Mouse (Mus musculus) kidney, embryonic 16.5 days (tissue): Measurements from ENCODE around the gene Taok1. TPM values are rescaled to one million over a fixed set of nuclear protein-coding genes. Genes with fewer than 3 reads are reported as not detected.

Experiments used
- ATAC-seq: fragments of 200-750 bp; cut with Nextera tagmentation; 2 replicates; pipeline ENCODE4 v1.8.0; 2017; ENCODE audit warnings: moderate TSS enrichment; ENCODE audit not compliant: low FRiP score, low TSS enrichment
- H3K27ac ChIP-seq: fragments of 300-500 bp; sonication (generic); 2 replicates; pipeline ENCODE4 v1.5.1; 2014; ENCODE audit warnings: low read length
- H3K27me3 ChIP-seq: fragments of 300-500 bp; sonication (generic); 2 replicates; pipeline ENCODE4 v1.6.1; 2014; ENCODE audit warnings: low read length, control low read depth, mixed read lengths; ENCODE audit not compliant: insufficient read depth
- H3K36me3 ChIP-seq: fragments of 300-500 bp; sonication (generic); 2 replicates; pipeline ENCODE4 v1.6.1; 2014; ENCODE audit warnings: low read length, control low read depth, mixed read lengths; ENCODE audit not compliant: insufficient read depth
- H3K4me1 ChIP-seq: fragments of 300-500 bp; sonication (generic); 2 replicates; pipeline ENCODE4 v1.6.1; 2014; ENCODE audit warnings: low read length, control low read depth, mixed read lengths; ENCODE audit not compliant: insufficient read depth
- H3K4me2 ChIP-seq: fragments of 300-500 bp; sonication (generic); replicated peaks from 2 replicates; pipeline ENCODE4 v1.6.1; 2014; ENCODE audit warnings: low read depth, low read length
- H3K4me3 ChIP-seq: fragments of 300-500 bp; sonication (generic); 2 replicates; pipeline ENCODE4 v1.5.1; 2014; ENCODE audit warnings: mild to moderate bottlenecking, low read length
- H3K9ac ChIP-seq: fragments of 300-500 bp; sonication (generic); replicated peaks from 2 replicates; pipeline ENCODE4 v1.6.1; 2014; ENCODE audit warnings: low read length
- H3K9me3 ChIP-seq: fragments of 300-500 bp; sonication (generic); 2 replicates; pipeline ENCODE4 v1.6.1; 2016; ENCODE audit warnings: low read length, control low read depth
- WGBS: fragments of 180-500 bp; shearing (Covaris S2); extraction: QIAGEN DNeasy Blood & Tissue Kit; methylation state at CpG from one replicate; pipeline ENCODE4 v1.1.7; 2014; 5-methylcytosine and 5-hydroxymethylcytosine counted together
- polyA plus RNA-seq: library from polyadenylated mRNA; unstranded; fragments of >200 nt; fragmentation: Nextera tagmentation; extraction: Ambion mirVana; gene quantifications from 2 replicates; pipeline ENCODE4 v1.2.1, GENCODE M21; 2015

Taok1 gene
- polyA plus RNA-seq, 1 experiment from 2014 or later, result 12.8 TPM

DNA sequence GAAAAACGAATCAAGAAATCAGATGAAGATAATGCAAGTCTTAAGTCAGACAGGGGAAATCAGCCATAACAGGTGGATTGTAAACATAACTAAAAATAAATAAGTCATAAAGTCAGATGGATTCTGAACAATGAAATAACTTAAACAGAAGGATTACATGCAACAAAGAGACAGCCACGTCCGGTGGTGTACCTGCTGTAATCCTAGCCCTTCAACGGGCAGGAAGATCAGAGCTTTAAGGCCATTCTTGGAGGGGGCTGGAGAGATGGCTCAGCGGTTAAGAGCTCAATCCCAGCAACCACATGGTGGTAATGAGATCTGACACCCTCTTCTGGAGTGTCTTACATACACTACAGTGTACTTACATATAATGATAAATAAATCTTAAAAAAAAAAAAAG is 96.3 kb downstream of the Taok1 start:
- no peaks in the 10 kb centered on the region for H3K9me3 ChIP-seq
- no peak overlapping the region for H3K4me2 ChIP-seq
- no peak overlapping the region for H3K4me3 ChIP-seq
- peaks cover 9% of the 10 kb centered on the region; the same call in 1 of the 2 replicates for H3K36me3 ChIP-seq
- WGBS, result 61% methylated on average over 5 of the region's 5 CpGs
- peaks cover 15% of the 10 kb centered on the region; the same call in 1 of the 2 replicates for H3K27me3 ChIP-seq
- H3K27ac ChIP-seq, result no peak overlapping the region
- no peak overlapping the region for H3K9ac ChIP-seq
- peaks cover 51% of the 10 kb centered on the region for H3K4me1 ChIP-seq
- ATAC-seq, result no peak

- peak overlapping the region; percentile 45 for H3K4me3 ChIP-seq
- no peaks in the 10 kb centered on the region for H3K27me3 ChIP-seq
- H3K9me3 ChIP-seq, result no peaks in the 10 kb centered on the region
- WGBS, result 15% methylated on average over 49 of the region's 49 CpGs
- peaks cover 24% of the 10 kb centered on the region for H3K4me1 ChIP-seq
- peak; percentile 60 for ATAC-seq
- peak overlapping the region; percentile 67 for H3K9ac ChIP-seq
- peaks cover 36% of the 10 kb centered on the region for H3K36me3 ChIP-seq
- peak overlapping the region; percentile 44; the same call in 1 of the 2 replicates for H3K27ac ChIP-seq
- H3K4me2 ChIP-seq, result peak overlapping the region; percentile 84
Measured at GRCm38 (mm10) chr11:77508068-77509021, 99.3 kb downstream of the Taok1 start.

DNA sequence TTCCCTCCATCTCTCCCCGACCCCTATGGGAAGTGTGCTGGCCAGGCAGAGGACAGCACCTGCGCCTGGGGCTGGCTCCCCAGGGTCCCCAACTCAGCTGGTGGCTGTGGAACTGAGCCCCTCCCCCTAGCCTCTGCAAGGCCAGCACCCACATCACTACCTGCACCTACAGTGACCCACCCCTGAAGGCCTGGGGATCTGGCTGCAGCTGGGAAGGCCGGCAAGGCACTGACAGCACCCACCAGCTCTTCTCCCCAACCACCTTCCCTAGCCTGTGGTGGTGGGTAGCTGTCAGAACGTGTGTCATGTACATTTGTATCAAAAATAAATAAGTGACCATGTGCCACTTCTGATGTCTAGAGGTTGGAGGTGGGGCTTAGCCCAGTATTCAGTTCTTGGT is 100.2 kb downstream of the Taok1 start:
- Histone ChIP-seq H3K4me1 (peaks cover 22% of the 10 kb centered on the region), H3K9ac (no peak overlapping the region), H3K36me3 (peaks cover 44% of the 10 kb centered on the region), H3K27me3 (no peaks in the 10 kb centered on the region), H3K4me3 (no peak overlapping the region), H3K27ac (no peak overlapping the region), H3K9me3 (no peaks in the 10 kb centered on the region), H3K4me2 (no peak overlapping the region)
- WGBS, result 76% methylated on average over 4 of the region's 4 CpGs
- no peak for ATAC-seq

DNA sequence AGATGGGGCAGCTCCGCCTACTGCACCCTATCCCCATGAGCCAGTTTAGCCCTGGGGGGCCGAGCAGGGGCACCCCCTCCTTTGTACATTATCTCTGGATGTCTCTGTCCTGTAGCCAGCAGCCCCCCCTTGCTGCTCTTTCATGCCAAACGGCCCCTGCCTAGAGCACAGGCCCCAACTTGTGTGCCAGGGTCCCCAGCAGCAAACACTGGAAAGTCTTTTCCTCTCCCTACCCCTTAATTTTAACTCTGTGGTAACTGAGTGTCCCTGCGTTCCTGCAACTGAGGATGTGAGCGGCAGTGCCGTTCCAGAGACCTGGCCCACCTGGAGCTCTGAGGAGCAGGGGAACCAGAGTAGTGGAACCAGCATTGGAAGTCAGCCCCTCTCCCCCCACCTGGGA is 100.7 kb downstream of the Taok1 start:
- no peak for ATAC-seq
- Histone ChIP-seq H3K4me3 (no peak overlapping the region), H3K27ac (no peak overlapping the region), H3K4me2 (no peak overlapping the region), H3K27me3 (no peaks in the 10 kb centered on the region), H3K4me1 (peaks cover 18% of the 10 kb centered on the region), H3K36me3 (peaks cover 45% of the 10 kb centered on the region), H3K9me3 (no peaks in the 10 kb centered on the region), H3K9ac (no peak overlapping the region)
- 84% methylated on average over 6 of the region's 6 CpGs for WGBS

DNA sequence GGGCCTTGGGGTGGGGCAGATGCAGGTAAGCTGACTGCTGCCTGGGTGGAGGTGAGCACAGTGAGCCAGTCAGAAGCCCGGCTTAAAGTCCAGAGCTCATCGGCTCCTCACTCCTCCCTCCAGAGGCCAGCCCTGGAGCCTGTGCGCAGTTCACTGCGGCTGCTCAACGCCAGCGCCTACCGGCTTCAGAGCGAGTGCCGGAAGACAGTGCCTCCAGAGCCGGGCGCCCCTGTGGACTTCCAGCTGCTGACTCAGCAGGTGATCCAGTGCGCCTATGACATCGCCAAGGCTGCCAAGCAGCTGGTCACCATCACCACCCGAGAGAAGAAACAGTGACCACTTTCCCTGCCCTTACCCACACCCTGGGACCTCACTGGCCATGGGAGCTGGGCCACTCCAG is 101.3 kb downstream of the Taok1 start:
- Histone ChIP-seq H3K36me3 (peaks cover 47% of the 10 kb centered on the region), H3K4me2 (no peak overlapping the region), H3K9me3 (no peaks in the 10 kb centered on the region), H3K4me3 (no peak overlapping the region), H3K4me1 (peaks cover 15% of the 10 kb centered on the region), H3K27ac (no peak overlapping the region), H3K9ac (no peak overlapping the region), H3K27me3 (no peaks in the 10 kb centered on the region)
- no peak for ATAC-seq
- 86% methylated on average over 14 of the region's 14 CpGs for WGBS

- no peak overlapping the region for H3K4me3 ChIP-seq
- peaks cover 55% of the 10 kb centered on the region for H3K36me3 ChIP-seq
- no peaks in the 10 kb centered on the region for H3K27me3 ChIP-seq
- no peak for ATAC-seq
- no peaks in the 10 kb centered on the region for H3K9me3 ChIP-seq
- peaks cover 22% of the 10 kb centered on the region for H3K4me1 ChIP-seq
- WGBS, result 87% methylated on average over 22 of the region's 22 CpGs
- H3K9ac ChIP-seq, result no peak overlapping the region
- H3K27ac ChIP-seq, result no peak overlapping the region
- no peak overlapping the region for H3K4me2 ChIP-seq
Measured at GRCm38 (mm10) chr11:77505291-77505980, 102.2 kb downstream of the Taok1 start.

DNA sequence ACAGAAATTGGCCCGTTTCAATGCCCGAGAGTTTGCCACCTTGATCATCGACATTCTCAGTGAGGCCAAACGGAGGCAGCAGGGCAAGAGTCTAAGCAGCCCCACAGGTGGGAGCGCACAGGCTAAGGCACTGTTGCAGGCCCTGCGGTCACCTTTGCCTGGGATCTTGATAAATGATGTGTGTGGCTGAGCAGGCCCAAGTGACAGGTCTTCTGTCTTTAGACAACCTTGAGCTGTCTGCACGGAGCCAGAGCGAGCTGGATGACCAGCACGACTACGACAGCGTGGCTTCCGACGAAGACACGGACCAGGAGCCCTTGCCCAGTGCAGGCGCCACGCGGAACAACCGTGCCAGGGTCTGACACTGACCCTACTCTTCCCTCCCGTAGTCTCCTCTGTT is 103.2 kb downstream of the Taok1 start:
- no peak for ATAC-seq
- H3K4me1 ChIP-seq, result peaks cover 16% of the 10 kb centered on the region

DNA sequence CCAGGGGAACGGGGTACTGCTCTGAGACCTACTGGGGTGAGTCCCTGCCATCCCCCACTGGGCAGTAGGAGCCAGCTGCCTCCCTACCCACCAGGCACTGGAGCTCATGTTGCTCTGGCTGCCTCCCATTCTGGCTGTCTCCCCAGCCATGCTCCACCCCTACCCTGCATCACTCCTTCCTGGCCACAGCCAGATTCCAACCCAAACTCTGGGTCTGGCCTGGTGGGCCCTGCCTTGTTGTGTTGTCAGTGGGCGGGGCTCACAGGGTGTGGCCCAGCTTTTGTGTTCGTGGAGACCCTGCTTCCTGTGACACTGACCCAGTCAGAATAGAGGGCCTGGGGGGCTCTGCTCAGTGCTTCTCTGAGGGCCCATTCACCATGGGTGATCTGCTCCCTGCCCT is 104.1 kb downstream of the Taok1 start:
- H3K36me3 ChIP-seq, result peaks cover 69% of the 10 kb centered on the region
- H3K4me1 ChIP-seq, result peaks cover 11% of the 10 kb centered on the region
- no peak overlapping the region for H3K4me3 ChIP-seq
- no peak overlapping the region for H3K4me2 ChIP-seq
- H3K27me3 ChIP-seq, result no peaks in the 10 kb centered on the region
- no peak overlapping the region for H3K27ac ChIP-seq
- no peaks in the 10 kb centered on the region for H3K9me3 ChIP-seq
- no peak overlapping the region for H3K9ac ChIP-seq
- 68% methylated on average over 3 of the region's 3 CpGs for WGBS
- no peak for ATAC-seq

More for the DNA sequence above, 103.2 kb downstream of the Taok1 start:
- Histone ChIP-seq H3K27me3 (no peaks in the 10 kb centered on the region), H3K9ac (no peak overlapping the region), H3K27ac (no peak overlapping the region), H3K4me3 (no peak overlapping the region), H3K36me3 (peaks cover 66% of the 10 kb centered on the region), H3K4me2 (no peak overlapping the region), H3K9me3 (no peaks in the 10 kb centered on the region)
- 92% methylated on average over 19 of the region's 19 CpGs for WGBS

GRCm38 (mm10) chr11:77502481-77502880 is 105.1 kb downstream of the Taok1 start:
- WGBS, result 77% methylated on average over 6 of the region's 6 CpGs
- peaks cover 69% of the 10 kb centered on the region for H3K36me3 ChIP-seq
- ATAC-seq, result no peak

DNA sequence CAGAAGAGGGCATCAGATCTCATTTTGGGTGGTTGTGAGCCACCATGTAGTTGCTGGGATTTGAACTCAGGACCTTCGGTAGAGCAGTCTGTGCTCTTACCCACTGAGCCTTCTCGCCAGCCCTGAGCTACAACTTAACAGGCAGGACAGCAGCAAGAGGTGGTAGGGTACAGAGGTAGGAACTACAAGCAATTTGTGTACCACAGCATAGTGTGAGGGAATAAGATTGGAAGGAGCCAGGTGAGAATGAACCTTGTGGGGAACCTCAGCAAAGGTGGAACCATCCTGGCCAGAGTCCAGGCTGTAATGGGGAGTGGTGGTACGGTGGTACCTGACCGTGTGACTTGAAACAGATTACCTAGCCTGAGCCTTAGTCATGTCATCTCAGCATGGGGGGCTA is 105.6 kb downstream of the Taok1 start:
- Histone ChIP-seq H3K36me3 (peaks cover 66% of the 10 kb centered on the region), H3K4me3 (no peak overlapping the region), H3K4me2 (no peak overlapping the region), H3K9me3 (no peaks in the 10 kb centered on the region), H3K9ac (no peak overlapping the region), H3K27me3 (no peaks in the 10 kb centered on the region), H3K27ac (no peak overlapping the region), H3K4me1 (peaks cover 22% of the 10 kb centered on the region)
- 98% methylated on average over 4 of the region's 4 CpGs for WGBS
- ATAC-seq, result no peak

More at GRCm38 (mm10) chr11:77502481-77502880, 105.1 kb downstream of the Taok1 start:
- Histone ChIP-seq H3K27ac (no peak overlapping the region), H3K4me1 (peaks cover 17% of the 10 kb centered on the region), H3K9me3 (no peaks in the 10 kb centered on the region), H3K4me3 (no peak overlapping the region), H3K9ac (no peak overlapping the region), H3K27me3 (no peaks in the 10 kb centered on the region), H3K4me2 (no peak overlapping the region)
